Mouse (Mus musculus) cerebellum, adult 11-12 months (tissue): Measurements from ENCODE around the gene Ppm1h.

Experiments used
- DNase-seq: peaks from one replicate; pipeline ENCODE4 v3.0.0; 2022

Gene Ppm1h

GRCm38 (mm10) chr10:122746211-122746610 is 67.6 kb downstream of the Ppm1h start:
- no peak for DNase-seq

- no peak for DNase-seq
Measured at GRCm38 (mm10) chr10:122747151-122747925, 68.8 kb downstream of the Ppm1h start.

- peak; percentile 85 for DNase-seq
Measured at GRCm38 (mm10) chr10:122748361-122748951, 69.9 kb downstream of the Ppm1h start.

- no peak for DNase-seq
Measured at GRCm38 (mm10) chr10:122749071-122749470, 70.5 kb downstream of the Ppm1h start.

- DNase-seq = peak; percentile 38
Measured at GRCm38 (mm10) chr10:122749876-122750275, 71.3 kb downstream of the Ppm1h start.

- DNase-seq = no peak
Measured at GRCm38 (mm10) chr10:122752950-122753923, 74.7 kb downstream of the Ppm1h start.

- no peak for DNase-seq
Measured at GRCm38 (mm10) chr10:122753924-122754307, 75.4 kb downstream of the Ppm1h start.

GRCm38 (mm10) chr10:122754967-122755366 is 76.4 kb downstream of the Ppm1h start:
- no peak for DNase-seq

GRCm38 (mm10) chr10:122756879-122757530 is 78.4 kb downstream of the Ppm1h start:
- DNase-seq = no peak

- DNase-seq = no peak
Measured at GRCm38 (mm10) chr10:122757727-122758126, 79.2 kb downstream of the Ppm1h start.

- no peak for DNase-seq
Measured at GRCm38 (mm10) chr10:122758346-122758745, 79.8 kb downstream of the Ppm1h start.

GRCm38 (mm10) chr10:122759729-122760128 is 81.2 kb downstream of the Ppm1h start:
- no peak for DNase-seq

- DNase-seq = no peak
Measured at GRCm38 (mm10) chr10:122760469-122761307, 82.1 kb downstream of the Ppm1h start.

- DNase-seq = no peak
Measured at GRCm38 (mm10) chr10:122762772-122763511, 84.4 kb downstream of the Ppm1h start.

GRCm38 (mm10) chr10:122763596-122763995 is 85.0 kb downstream of the Ppm1h start:
- DNase-seq = no peak

- no peak for DNase-seq
Measured at GRCm38 (mm10) chr10:122764653-122765052, 86.1 kb downstream of the Ppm1h start.

GRCm38 (mm10) chr10:122765521-122765920 is 87.0 kb downstream of the Ppm1h start:
- no peak for DNase-seq

- no peak for DNase-seq
Measured at GRCm38 (mm10) chr10:122765992-122766391, 87.4 kb downstream of the Ppm1h start.

GRCm38 (mm10) chr10:122768204-122768892 is 89.8 kb downstream of the Ppm1h start:
- DNase-seq = no peak

GRCm38 (mm10) chr10:122768893-122769341 is 90.4 kb downstream of the Ppm1h start:
- no peak for DNase-seq
